Mouse (Mus musculus) bone marrow, adult 2 months (tissue): ENCODE results near the gene Bace2.

Experiments
- CTCF ChIP-seq: fragments of 200-500 bp; IDR thresholded peaks from 2 replicates; pipeline ENCODE4 v1.5.1; 2011; ENCODE audit warnings: low read length, control low read depth; ENCODE audit not compliant: control insufficient read depth, insufficient read depth
- POLR2A ChIP-seq: fragments of 200-500 bp; IDR thresholded peaks from 2 replicates; pipeline ENCODE4 v1.6.1; 2011; ENCODE audit warnings: low read depth, mild to moderate bottlenecking, control low read depth, low read length, borderline replicate concordance; ENCODE audit not compliant: control insufficient read depth

- TF ChIP-seq POLR2A (no peak), CTCF (peak; percentile 53)
Measured at GRCm38 (mm10) chr16:97312960-97313686, 43.4 kb upstream of the Bace2 start.
